Mouse (Mus musculus) lung, adult 2 months (tissue): ENCODE measurements around the gene Gm10272.
"Not testable (repeated sequence)": the region's sequence is repeated elsewhere in the genome, so short reads cannot be mapped to it uniquely, and the experiment has no call there.

Experiments used
- CTCF ChIP-seq: fragments of 200-500 bp; IDR thresholded peaks from 2 replicates; pipeline ENCODE4 v1.5.1; 2011; ENCODE audit warnings: mild to moderate bottlenecking, low read length, control low read depth; ENCODE audit not compliant: insufficient read depth
- POLR2A ChIP-seq: fragments of 200-500 bp; IDR thresholded peaks from 2 replicates; pipeline ENCODE4 v1.6.1; 2011; ENCODE audit warnings: low read depth, mild to moderate bottlenecking, control low read depth, low read length, borderline replicate concordance; ENCODE audit errors: extremely low read depth

DNA sequence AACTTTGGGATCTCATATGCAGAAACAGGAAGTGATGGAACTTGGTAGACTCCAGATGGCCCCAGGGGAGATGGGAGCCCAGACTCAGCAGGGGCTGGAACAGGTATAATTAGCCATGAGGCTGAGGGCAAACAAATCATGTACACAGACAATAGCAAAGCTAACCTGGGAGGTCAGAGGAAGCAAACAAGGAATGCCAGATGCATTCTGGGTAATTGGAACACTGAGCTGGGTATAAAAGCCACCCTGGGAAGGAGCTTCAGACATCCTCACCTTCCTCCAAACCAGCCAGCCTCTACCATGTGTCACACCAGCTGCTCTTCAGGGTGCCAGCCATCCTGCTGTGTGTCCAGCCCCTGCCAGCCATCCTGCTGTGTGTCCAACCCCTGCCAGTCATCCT lies 4.7 kb downstream of the Gm10272 start, which contains the start of gene Gm10024:
- not testable (repeated sequence) for TF ChIP-seq CTCF, POLR2A
